Mouse (Mus musculus): ENCODE data around the gene Dclre1c. TPM values are rescaled to one million over a fixed set of nuclear protein-coding genes. Genes with fewer than 3 reads are reported as not detected.

The Dclre1c gene
- polyA plus RNA-seq, 1 experiment, result 2.3 TPM

DNA sequence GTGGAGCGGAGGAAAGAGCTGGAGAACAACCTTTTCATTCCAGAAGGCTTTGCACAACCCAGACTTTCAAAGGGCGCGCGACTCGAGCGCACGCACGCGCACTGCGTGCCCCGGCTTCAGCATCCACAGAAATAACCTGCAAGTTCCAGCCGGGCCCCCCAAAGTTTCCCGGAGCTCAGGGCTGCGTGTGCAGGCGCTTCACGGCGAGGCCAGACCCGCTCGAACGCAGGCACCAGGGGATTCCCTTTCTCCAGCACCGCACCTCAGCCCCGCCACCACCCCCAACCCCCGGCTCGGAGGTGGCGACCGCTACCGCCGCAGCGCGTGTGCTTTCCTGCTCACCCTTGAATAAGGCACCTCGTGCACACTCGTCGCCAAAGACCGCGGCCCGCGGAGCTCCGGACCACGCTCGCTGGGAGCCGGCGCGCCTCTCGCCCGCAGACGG lies 50.5 kb downstream of the Dclre1c start:
- WGBS, result under 1% methylated on average over 46 of the region's 46 CpGs
- no peak for TF ChIP-seq CTCF (conservative IDR thresholded peaks at IDR 0.05; ENCODE audit: insufficient read depth, insufficient read length, low read depth, low read length)
- no peak for TF ChIP-seq POLR2A (IDR thresholded peaks at IDR 0.05; ENCODE audit: low read depth, low read length)
- Histone ChIP-seq H3K4me3 (ENCODE audit: insufficient read depth, low read depth, low read length) (peak overlapping the region; percentile 91), H3K4me1 (ENCODE audit: control insufficient read depth, insufficient read depth, low read length) (peaks cover 4% of the 10 kb centered on the region; the same call in 1 of the 2 replicates), H3K36me3 (ENCODE audit: control insufficient read depth, insufficient read depth, low read length) (no peaks in the 10 kb centered on the region), H3K27ac (ENCODE audit: insufficient read depth, low read depth, low read length) (no peak overlapping the region), H3K27me3 (replicated peaks; ENCODE audit: control insufficient read depth, insufficient read depth, low read length) (no peaks in the 10 kb centered on the region)
- DNase-seq, result peak; percentile 62

DNA sequence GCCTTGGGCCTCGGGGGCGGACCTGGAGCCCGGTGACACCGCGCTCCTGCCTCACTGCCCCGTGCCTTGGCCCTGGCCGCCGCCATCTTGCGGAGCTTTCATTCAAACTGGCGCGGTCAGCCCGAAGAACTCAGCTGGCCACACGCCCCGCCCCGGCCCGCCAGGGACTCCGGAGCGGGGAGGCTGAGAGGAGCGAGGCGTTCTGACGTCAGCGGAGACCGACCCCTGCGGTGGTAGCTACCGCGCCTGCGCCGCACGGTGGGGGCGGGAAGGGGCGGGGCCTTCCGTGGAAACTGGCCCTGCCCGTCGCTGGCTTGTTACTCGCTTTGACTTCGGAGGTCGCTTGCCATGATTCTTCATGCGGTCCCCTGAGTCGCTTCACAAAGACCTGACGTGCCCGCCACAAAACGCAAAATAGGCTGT lies 50.9 kb downstream of the Dclre1c start, which contains the start of gene Suv39h2:
Gene Suv39h2, minus strand, starts transcription at position 171 of the 423 bp plus-strand sequence.
- H3K36me3 ChIP-seq (ENCODE audit: control insufficient read depth, insufficient read depth, low read length), result no peaks in the 10 kb centered on the region
- peaks cover 4% of the 10 kb centered on the region; the same call in 1 of the 2 replicates for H3K4me1 ChIP-seq (ENCODE audit: control insufficient read depth, insufficient read depth, low read length)
- under 1% methylated on average over 42 of the region's 42 CpGs for WGBS
- TF ChIP-seq CTCF (conservative IDR thresholded peaks at IDR 0.05; ENCODE audit: insufficient read depth, insufficient read length, low read depth, low read length) (no peak), POLR2A (IDR thresholded peaks at IDR 0.05; ENCODE audit: low read depth, low read length) (no peak)
- peak within 1 kb of the TSS; percentile 91 for H3K4me3 ChIP-seq (ENCODE audit: insufficient read depth, low read depth, low read length)
- H3K27ac ChIP-seq (ENCODE audit: insufficient read depth, low read depth, low read length), result peak within 1 kb of the TSS; percentile 69
- no peaks in the 10 kb centered on the region for H3K27me3 ChIP-seq (replicated peaks; ENCODE audit: control insufficient read depth, insufficient read depth, low read length)
- DNase-seq, result peak; percentile 98

DNA sequence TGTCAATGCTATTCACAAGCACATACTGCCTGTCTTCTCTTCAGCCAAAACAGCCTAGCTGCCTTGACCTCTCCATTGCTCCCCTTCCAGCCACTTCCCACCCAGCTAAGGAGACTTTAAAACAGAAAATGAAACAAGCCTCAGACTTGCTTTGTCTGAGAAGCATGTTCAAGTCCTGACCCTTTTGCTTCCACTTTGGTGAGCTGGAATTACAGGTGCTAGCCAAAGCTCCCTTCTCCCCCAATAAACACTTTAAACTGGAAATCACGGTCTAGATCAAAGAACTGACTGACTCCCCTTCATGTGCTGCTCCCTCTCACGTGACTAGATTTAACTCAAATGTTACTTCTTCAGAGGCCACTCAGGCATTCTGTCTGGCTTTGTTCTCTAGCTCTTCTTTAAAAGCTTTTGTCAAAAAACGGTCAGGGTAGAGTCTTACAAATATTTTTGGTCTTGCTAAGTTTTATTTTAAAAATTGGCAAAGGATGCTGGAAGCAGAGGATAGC lies 51.9 kb downstream of the Dclre1c start:
- Histone ChIP-seq H3K27me3 (replicated peaks; ENCODE audit: control insufficient read depth, insufficient read depth, low read length) (no peaks in the 10 kb centered on the region), H3K36me3 (ENCODE audit: control insufficient read depth, insufficient read depth, low read length) (no peaks in the 10 kb centered on the region), H3K4me1 (ENCODE audit: control insufficient read depth, insufficient read depth, low read length) (peaks cover 4% of the 10 kb centered on the region; the same call in 1 of the 2 replicates), H3K27ac (ENCODE audit: insufficient read depth, low read depth, low read length) (no peak overlapping the region), H3K4me3 (ENCODE audit: insufficient read depth, low read depth, low read length) (no peak overlapping the region)
- WGBS, result 69% methylated on average over 3 of the region's 3 CpGs
- no peak for TF ChIP-seq POLR2A (IDR thresholded peaks at IDR 0.05; ENCODE audit: low read depth, low read length)
- no peak for DNase-seq

DNA sequence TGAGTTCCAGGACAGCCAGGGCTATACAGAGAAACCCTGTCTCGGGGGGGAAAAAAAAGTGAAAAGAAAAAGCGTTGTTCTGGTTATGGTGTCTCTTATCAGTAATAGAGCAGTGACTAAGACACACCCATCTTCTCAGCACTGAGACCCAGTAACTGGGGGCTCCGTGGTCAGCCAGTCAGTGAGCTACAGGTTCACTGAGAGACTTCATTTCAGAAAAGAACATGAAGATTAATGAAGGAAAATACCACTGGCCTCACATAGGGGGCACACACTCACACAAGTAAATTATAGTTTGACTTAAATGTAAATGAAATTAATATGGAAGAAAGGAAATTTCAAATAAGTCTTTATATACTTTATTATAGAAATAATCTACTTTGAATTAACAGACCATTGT lies 56.3 kb downstream of the Dclre1c start:
- 89% methylated on average over 3 of the region's 3 CpGs for WGBS
- Histone ChIP-seq H3K27me3 (replicated peaks; ENCODE audit: control insufficient read depth, insufficient read depth, low read length) (no peaks in the 10 kb centered on the region), H3K27ac (ENCODE audit: insufficient read depth, low read depth, low read length) (no peak overlapping the region), H3K4me1 (ENCODE audit: control insufficient read depth, insufficient read depth, low read length) (no peaks in the 10 kb centered on the region), H3K36me3 (ENCODE audit: control insufficient read depth, insufficient read depth, low read length) (no peaks in the 10 kb centered on the region), H3K4me3 (ENCODE audit: insufficient read depth, low read depth, low read length) (no peak overlapping the region)
- DNase-seq, result no peak
- TF ChIP-seq POLR2A (IDR thresholded peaks at IDR 0.05; ENCODE audit: low read depth, low read length) (no peak), CTCF (conservative IDR thresholded peaks at IDR 0.05; ENCODE audit: insufficient read depth, insufficient read length, low read depth, low read length) (no peak)

DNA sequence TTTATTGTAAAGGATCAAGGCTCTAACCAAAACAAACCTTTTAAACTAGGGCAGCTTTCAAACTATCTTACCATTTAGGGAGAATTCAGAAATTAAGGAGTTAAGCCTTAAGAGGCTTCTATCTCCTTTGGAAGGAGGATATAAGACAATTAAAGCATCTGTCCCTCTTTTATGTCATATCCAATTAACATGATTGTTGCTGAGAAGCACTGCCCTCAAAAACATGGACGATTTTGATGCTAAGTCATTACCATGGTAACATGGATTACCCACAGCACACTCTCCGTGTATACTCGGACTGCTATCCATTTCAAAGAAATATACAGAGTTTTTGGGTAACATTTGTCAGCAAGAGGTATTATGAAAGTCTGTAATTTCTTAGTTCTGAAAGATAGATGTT lies 65.9 kb downstream of the Dclre1c start:
- Histone ChIP-seq H3K27ac (ENCODE audit: insufficient read depth, low read depth, low read length) (no peak overlapping the region), H3K4me1 (ENCODE audit: control insufficient read depth, insufficient read depth, low read length) (no peaks in the 10 kb centered on the region), H3K36me3 (ENCODE audit: control insufficient read depth, insufficient read depth, low read length) (peaks cover 1% of the 10 kb centered on the region), H3K4me3 (ENCODE audit: insufficient read depth, low read depth, low read length) (no peak overlapping the region), H3K27me3 (replicated peaks; ENCODE audit: control insufficient read depth, insufficient read depth, low read length) (no peaks in the 10 kb centered on the region)
- TF ChIP-seq POLR2A (IDR thresholded peaks at IDR 0.05; ENCODE audit: low read depth, low read length) (no peak), CTCF (conservative IDR thresholded peaks at IDR 0.05; ENCODE audit: insufficient read depth, insufficient read length, low read depth, low read length) (no peak)
- 90% methylated on average over 3 of the region's 3 CpGs for WGBS
- DNase-seq, result no peak

DNA sequence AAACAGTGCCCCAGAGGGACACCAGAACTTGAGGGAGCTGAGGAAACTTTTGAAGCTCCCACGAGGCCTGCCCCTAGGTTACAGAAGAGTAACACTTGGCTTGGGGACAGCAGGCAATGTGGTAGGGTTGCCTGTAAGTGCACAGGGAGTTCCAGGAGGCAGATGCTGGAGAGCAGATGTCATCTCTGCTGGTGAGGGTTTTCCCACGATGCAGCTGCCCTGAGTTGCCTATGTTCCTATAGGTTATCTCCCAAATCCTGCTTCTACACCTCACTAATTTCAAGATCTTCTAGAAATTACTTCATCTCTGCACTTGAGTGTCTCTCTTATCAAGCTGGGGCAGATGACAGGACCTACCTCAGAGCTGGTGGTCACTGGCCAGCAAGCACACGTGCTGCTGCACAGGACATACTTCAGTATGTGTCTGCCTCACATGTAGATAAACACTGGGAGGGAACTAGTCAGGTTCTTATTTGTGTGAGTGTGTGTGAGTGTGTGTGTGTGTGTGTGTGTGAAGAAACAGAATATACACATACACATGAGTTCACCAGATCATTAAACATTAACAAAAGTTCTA lies 70.0 kb downstream of the Dclre1c start:
- Histone ChIP-seq H3K36me3 (ENCODE audit: control insufficient read depth, insufficient read depth, low read length) (no peaks in the 10 kb centered on the region; the same call in none of the 2 replicates), H3K4me3 (ENCODE audit: insufficient read depth, low read depth, low read length) (no peak overlapping the region), H3K27ac (ENCODE audit: insufficient read depth, low read depth, low read length) (no peak overlapping the region), H3K27me3 (replicated peaks; ENCODE audit: control insufficient read depth, insufficient read depth, low read length) (no peaks in the 10 kb centered on the region), H3K4me1 (ENCODE audit: control insufficient read depth, insufficient read depth, low read length) (no peaks in the 10 kb centered on the region)
- no peak for DNase-seq
- 87% methylated on average over 3 of the region's 3 CpGs for WGBS
- TF ChIP-seq CTCF (conservative IDR thresholded peaks at IDR 0.05; ENCODE audit: insufficient read depth, insufficient read length, low read depth, low read length) (no peak), POLR2A (IDR thresholded peaks at IDR 0.05; ENCODE audit: low read depth, low read length) (no peak)

DNA sequence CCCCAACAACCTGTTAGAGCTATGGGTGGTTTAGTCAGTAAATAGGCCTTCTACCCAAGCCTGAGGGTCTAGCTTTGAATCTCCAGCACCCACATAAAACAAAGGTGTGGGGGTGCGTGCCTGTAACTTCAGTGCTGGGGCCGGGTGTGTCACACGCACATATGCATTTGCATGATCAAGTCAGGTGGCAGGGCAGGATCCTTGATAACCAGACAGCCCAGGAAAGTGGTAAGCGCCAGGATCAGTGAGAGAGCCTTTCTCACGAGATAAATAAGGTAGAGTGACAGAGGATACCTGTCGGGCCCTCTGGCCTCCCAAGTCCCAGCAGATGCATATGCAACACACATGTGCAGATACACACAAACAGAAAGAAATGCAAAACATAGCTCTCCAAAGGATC lies 75.6 kb downstream of the Dclre1c start:
- DNase-seq, result no peak
- no peak for TF ChIP-seq CTCF (conservative IDR thresholded peaks at IDR 0.05; ENCODE audit: insufficient read depth, insufficient read length, low read depth, low read length)
- TF ChIP-seq POLR2A (IDR thresholded peaks at IDR 0.05; ENCODE audit: low read depth, low read length), result no peak
- Histone ChIP-seq H3K4me1 (ENCODE audit: control insufficient read depth, insufficient read depth, low read length) (no peaks in the 10 kb centered on the region), H3K27ac (ENCODE audit: insufficient read depth, low read depth, low read length) (no peak overlapping the region), H3K27me3 (replicated peaks; ENCODE audit: control insufficient read depth, insufficient read depth, low read length) (no peaks in the 10 kb centered on the region), H3K4me3 (ENCODE audit: insufficient read depth, low read depth, low read length) (no peak overlapping the region), H3K36me3 (ENCODE audit: control insufficient read depth, insufficient read depth, low read length) (no peaks in the 10 kb centered on the region; the same call in 1 of the 2 replicates)
- 97% methylated on average over 6 of the region's 6 CpGs for WGBS
